Mouse (Mus musculus): Measurements from ENCODE around the gene Cd200.
A peak's percentile ranks its signal among the peaks of the same experiment; 100 is the strongest.
"Not testable (repeated sequence)": the region's sequence is repeated elsewhere in the genome, so short reads cannot be mapped to it uniquely, and the experiment has no call there.

Cd200 gene

GRCm38 (mm10) chr16:45408425-45409063 is at the start of gene Cd200:
Gene Cd200 (minus strand): TSS chr16:45409053.
- peak; percentile 68 to 71 for DNase-seq

DNA sequence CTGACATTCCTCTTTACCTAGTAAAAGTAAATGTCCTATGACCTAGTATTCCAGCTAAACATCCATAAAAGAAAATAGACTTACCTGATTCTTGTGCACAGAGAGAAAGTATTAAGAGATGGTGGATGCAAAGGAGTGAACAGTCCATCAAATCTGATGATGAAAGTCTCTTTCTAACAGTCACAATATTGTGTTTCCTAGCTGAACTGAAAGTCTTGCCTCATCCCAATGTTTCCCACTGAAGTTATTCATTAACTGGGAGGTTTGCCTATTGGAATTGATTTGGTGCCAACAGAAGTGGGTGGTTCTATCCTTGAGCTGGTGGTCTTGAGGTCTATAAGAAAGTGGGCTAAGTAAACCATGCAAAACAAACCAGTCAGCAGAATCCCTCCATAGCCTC is 45.9 kb upstream of the Cd200 start:
- no peak for DNase-seq

GRCm38 (mm10) chr16:45437230-45437739 is 28.4 kb upstream of the Cd200 start:
- peak in 1 of 2 experiments; percentile 6 for DNase-seq

GRCm38 (mm10) chr16:45435591-45435990 is 26.7 kb upstream of the Cd200 start:
- DNase-seq: no peak

DNA sequence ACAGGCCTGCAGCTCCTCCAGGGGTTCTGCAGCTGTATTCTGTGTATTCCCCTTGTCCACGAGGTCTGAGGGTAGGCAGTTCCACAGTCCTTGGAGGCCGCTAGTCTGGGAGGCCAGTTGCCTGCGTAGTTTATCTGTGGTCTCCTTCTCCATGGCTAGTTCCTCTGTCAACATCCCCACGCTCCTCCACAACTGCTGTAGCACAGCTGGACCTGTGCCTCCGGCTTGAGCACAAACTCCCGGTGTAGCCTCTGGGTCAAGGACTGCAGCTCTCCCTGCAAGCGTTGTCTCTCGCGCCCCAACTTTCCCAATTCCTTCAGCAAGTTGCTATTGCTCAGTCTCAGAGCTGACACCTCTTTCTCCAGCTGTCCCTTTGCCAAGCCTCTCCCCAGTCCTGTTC is 18.8 kb upstream of the Cd200 start:
- no peak for DNase-seq

GRCm38 (mm10) chr16:45413497-45413896 is 4.6 kb upstream of the Cd200 start:
- DNase-seq: peak in 1 of 2 experiments; percentile 26

GRCm38 (mm10) chr16:45409064-45409446 is 202 bp upstream of the Cd200 start:
- not testable (repeated sequence) for DNase-seq

- no peak for DNase-seq
Observed at GRCm38 (mm10) chr16:45407645-45408400, 1.0 kb downstream of the Cd200 start.

GRCm38 (mm10) chr16:45407091-45407490 is 1.8 kb downstream of the Cd200 start:
- DNase-seq: peak in 1 of 2 experiments; percentile 28

DNA sequence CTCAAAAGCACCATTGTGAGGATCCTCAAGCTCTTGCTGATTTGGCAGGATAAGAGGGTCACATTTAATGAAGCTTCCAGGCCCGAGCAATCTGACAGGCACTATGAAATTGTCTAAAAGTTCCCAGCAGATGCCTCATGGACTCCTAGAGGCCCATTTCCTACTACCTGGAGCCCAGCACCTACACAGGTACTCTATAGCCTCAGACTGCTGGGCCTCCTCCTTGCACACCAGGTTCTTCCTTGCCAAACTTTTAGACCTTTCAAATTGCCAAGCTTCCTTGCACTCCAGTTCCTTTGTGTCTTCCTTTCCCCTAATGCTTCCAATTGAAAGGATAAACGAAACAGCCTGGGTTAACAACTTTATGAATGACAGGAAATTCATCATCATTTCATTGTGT is 5.9 kb downstream of the Cd200 start:
- no peak for DNase-seq

- DNase-seq: no peak
Observed at GRCm38 (mm10) chr16:45402036-45402435, 6.8 kb downstream of the Cd200 start.

GRCm38 (mm10) chr16:45399947-45400555 is 8.8 kb downstream of the Cd200 start:
- no peak for DNase-seq

- no peak for DNase-seq
Observed at GRCm38 (mm10) chr16:45399411-45399810, 9.4 kb downstream of the Cd200 start.

- DNase-seq: no peak
Observed at GRCm38 (mm10) chr16:45397440-45397839, 11.4 kb downstream of the Cd200 start.

- DNase-seq: no peak
Observed at GRCm38 (mm10) chr16:45392246-45392645, 16.6 kb downstream of the Cd200 start.

- no peak for DNase-seq
Observed at GRCm38 (mm10) chr16:45391680-45392079, 17.2 kb downstream of the Cd200 start.

DNA sequence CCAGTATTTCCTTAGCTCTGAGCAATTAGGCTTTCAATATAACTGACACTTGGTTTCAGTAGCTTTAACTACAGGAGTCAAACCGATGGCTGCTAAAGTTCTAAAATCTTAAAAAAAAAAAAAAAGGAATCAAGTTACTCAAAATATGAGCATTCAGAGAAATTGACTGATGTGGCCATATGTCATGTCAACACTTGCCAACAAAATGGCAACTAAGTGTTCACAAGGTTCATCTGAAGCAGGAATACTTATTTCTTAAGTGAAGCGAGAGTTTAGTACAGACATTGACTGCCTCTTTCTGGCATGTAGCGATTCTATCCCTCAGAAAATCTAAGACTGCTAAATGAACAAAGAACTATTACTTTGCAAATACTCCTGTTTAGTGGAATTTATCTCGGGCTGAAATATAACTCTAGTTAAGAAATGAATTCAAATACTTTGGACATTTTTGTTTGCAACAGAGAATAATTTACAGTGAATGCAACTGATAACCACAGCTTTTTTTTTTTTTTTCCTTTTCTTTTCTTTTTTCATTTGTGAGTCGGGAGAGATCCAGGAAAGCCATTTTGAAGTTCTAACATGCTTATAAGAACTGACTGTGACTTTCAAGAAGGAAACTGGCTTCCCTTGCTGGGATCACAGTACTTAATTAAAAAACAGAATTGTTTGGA is 18.4 kb downstream of the Cd200 start:
- no peak for DNase-seq

DNA sequence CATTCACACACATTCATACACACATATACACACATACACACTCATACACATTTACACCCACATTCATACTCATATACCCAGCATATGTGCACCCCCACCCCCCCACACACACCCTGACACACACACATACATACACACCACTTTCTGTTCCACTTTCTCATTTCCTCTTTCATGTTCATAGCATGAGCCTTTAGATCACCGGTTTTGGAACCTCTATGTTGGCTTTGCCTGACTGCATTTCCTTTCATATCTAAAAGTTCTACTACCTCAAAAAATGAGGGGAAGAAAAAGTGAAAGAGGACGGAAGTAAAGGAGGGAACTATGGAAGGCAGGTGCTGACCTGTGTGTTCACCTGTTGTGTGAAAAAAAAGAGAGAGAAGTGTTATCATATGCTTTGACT is 19.0 kb downstream of the Cd200 start:
- no peak for DNase-seq

DNA sequence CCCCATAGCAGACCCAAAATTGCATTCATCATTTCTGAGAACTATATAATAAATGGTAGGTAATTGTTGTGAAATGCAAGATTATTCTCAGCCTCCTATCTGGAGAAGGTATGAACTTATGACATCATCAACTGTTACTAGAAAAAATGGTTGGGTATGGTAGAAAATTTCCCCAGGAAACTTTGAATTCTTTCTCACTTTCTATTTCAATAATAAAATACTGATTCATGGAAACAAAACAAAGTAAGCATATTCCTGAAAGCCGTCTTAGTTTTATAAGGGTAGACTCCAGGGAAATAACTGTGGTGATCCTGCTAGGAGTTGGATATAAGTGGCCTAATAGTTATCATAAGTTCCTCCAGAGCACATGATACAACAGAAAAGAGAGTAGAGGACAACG is 19.8 kb downstream of the Cd200 start:
- DNase-seq: no peak

GRCm38 (mm10) chr16:45381811-45382210 is 27.0 kb downstream of the Cd200 start:
- DNase-seq: no peak

- peak in 1 of 2 experiments; percentile 53 for DNase-seq
Observed at GRCm38 (mm10) chr16:45378959-45379358, 29.9 kb downstream of the Cd200 start.

DNA sequence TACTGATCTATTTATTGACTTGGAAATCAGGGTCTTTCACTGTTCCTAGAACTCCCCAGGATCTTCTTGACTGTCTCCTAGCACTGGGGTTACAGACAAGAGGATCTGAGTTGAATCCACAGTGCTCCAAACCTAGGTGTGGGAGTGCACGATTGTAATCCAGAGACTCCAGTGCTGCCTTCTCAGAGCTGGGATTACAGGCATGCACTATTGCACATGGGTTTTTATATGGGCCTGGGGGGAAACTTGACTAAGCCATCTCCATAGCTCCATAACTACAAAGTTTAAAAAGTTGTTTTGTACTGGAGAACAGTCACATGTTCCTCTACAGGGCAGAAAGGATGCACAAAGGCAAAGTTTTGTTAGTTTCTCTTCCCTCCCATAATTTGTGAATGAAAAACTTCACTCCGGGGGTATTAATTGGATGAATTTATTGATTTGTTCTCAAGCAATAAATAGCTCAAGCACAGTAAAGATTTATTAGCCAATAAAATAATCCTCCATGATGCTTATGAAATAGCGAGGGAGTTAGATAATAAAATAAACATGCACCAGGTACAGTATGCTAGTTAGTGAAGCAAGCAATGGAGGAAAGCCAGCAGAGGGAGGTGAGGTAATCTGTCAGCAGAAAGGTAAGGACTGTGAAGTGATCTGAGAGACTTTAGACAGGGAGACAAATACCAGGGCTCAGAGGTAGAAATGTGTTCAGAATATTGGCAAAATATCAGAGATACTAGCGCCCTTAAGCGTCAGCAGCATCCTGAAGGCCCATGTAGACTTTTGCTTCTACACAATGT is 30.5 kb downstream of the Cd200 start:
- DNase-seq: no peak

All from kidney, postnatal 36 days (tissue).